Mouse (Mus musculus) CH12F3 (cell line): ENCODE measurements around the gene Kcnn4.

Experiments
- in situ Hi-C: fragments of 300-500 bp; cut with MboI; formaldehyde crosslinking; loops from 2 replicates; pipeline ENCODE4 v1.14.3; 2020; ENCODE audit warnings: low sequenced_read_pairs

Gene Kcnn4

GRCm38 (mm10) chr7:24365258-24366014 lies 4.6 kb upstream of the Kcnn4 start:
- in situ Hi-C loops, result no loop called here

- in situ Hi-C loops, result no loop called here
Measured at GRCm38 (mm10) chr7:24366716-24367632, 3.1 kb upstream of the Kcnn4 start.

- in situ Hi-C loops, result no loop called here
Measured at GRCm38 (mm10) chr7:24368226-24368625, 1.8 kb upstream of the Kcnn4 start.

- in situ Hi-C loops, result no loop called here
Measured at GRCm38 (mm10) chr7:24368946-24369345, 1.1 kb upstream of the Kcnn4 start.

GRCm38 (mm10) chr7:24371012-24371808 lies 1.1 kb downstream of the Kcnn4 start:
- in situ Hi-C loops, result no loop called here

GRCm38 (mm10) chr7:24371809-24372145 lies 1.7 kb downstream of the Kcnn4 start:
- in situ Hi-C loops, result no loop called here

- in situ Hi-C loops, result no loop called here
Measured at GRCm38 (mm10) chr7:24372300-24372699, 2.2 kb downstream of the Kcnn4 start.

GRCm38 (mm10) chr7:24372786-24373185 lies 2.7 kb downstream of the Kcnn4 start:
- in situ Hi-C loops, result no loop called here

- in situ Hi-C loops, result no loop called here
Measured at GRCm38 (mm10) chr7:24373538-24374379, 3.7 kb downstream of the Kcnn4 start.

GRCm38 (mm10) chr7:24376456-24376855 lies 6.4 kb downstream of the Kcnn4 start:
- in situ Hi-C loops, result no loop called here

GRCm38 (mm10) chr7:24377091-24377865 lies 7.2 kb downstream of the Kcnn4 start:
- in situ Hi-C loops, result no loop called here

GRCm38 (mm10) chr7:24378049-24378701 lies 8.1 kb downstream of the Kcnn4 start:
- in situ Hi-C loops, result no loop called here

- in situ Hi-C loops, result no loop called here
Measured at GRCm38 (mm10) chr7:24379934-24380333, 9.9 kb downstream of the Kcnn4 start.

GRCm38 (mm10) chr7:24380370-24380769 lies 10.3 kb downstream of the Kcnn4 start:
- in situ Hi-C loops, result no loop called here

- in situ Hi-C loops, result no loop called here
Measured at GRCm38 (mm10) chr7:24382730-24383372, 12.8 kb downstream of the Kcnn4 start.

- in situ Hi-C loops, result no loop called here
Measured at GRCm38 (mm10) chr7:24384070-24384469, 14.0 kb downstream of the Kcnn4 start.

- in situ Hi-C loops, result no loop called here
Measured at GRCm38 (mm10) chr7:24384827-24385226, 14.8 kb downstream of the Kcnn4 start.

GRCm38 (mm10) chr7:24387059-24387556 lies 17.0 kb downstream of the Kcnn4 start:
- in situ Hi-C loops, result no loop called here
